Mouse (Mus musculus) myocyte (in vitro differentiated cells): Measurements from ENCODE around the gene Coa3.

Source experiments
- MAX ChIP-seq: IDR thresholded peaks from one replicate; pipeline ENCODE4 v1.6.1; 2011; ENCODE audit warnings: low read depth, mild to moderate bottlenecking, control low read depth
- MYOD1 ChIP-seq, 3 experiments: IDR thresholded peaks; one replicate each; pipeline ENCODE4 v1.6.1; 2011; ENCODE audit warnings: control low read depth in 2 of 3, low read depth in 2 of 3, mild to moderate bottlenecking in 2 of 3, moderate library complexity in 1 of 3; ENCODE audit not compliant: insufficient read length in 2 of 3, control insufficient read depth in 1 of 3
- POLR2A ChIP-seq: IDR thresholded peaks from one replicate; pipeline ENCODE4 v1.6.1; 2011; ENCODE audit warnings: low read depth, mild to moderate bottlenecking, control low read depth, moderate library complexity; ENCODE audit not compliant: insufficient read length
- POLR2AphosphoS2 ChIP-seq: IDR thresholded peaks from one replicate; pipeline ENCODE4 v1.6.1; 2011; ENCODE audit warnings: low read depth, control low read depth; ENCODE audit not compliant: insufficient read length

DNA sequence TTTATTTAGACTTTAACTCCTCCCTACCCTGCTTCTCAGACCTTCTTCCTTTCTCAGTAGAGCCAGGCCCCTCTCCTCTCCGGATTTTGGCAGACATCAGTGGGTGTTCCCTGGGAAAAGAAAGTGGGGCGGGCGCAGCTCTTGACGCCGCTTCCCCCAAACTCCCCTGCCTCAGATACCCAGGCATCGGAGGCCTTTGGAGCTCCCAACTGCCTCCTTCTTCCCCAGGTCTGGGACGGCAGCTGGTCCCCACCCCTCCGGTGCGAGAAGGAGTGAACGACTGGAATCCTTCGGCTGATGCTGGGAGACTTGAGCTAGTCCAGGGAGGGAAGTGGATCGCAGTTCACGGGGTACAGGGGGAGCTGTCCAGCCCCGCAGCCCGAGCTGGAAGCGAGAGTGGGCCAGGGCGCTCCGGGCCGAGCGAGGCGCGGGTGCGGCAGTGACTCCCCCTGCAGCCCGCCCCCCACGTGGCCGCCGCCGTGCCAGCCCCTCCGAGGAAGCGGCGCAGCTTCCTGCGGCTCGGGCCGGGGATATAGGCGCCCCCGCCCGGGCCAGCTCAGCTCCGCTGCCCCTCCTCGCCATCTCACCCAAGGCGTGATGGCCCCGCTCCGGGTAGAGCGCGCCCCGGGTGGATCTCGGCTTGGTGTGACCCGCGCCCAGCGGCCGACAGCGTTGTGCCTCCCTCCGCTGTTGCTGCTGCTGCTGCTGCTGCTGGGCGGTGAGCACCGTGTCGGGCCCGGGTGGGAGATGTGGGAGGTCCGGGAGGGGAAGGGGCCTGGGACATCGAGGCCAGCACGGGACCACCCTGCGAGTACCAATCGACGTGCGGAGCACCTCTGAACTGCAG, 32.8 kb downstream of the Coa3 start, which contains the start of gene Ramp2:
- TF ChIP-seq MAX (no peak), POLR2AphosphoS2 (no peak), POLR2A (no peak), MYOD1 (IDR thresholded peaks at IDR 0.05; ENCODE audit: control insufficient read depth in 1 of 3, insufficient read length in 2 of 3, low read depth in 2 of 3) (no peak)
